Mouse (Mus musculus) embryonic facial prominence, embryonic 15.5 days (tissue): Measurements from ENCODE around the gene Krt2. TPM values are rescaled to one million over a fixed set of nuclear protein-coding genes. Genes with fewer than 3 reads are reported as not detected.

Experiments used
- ATAC-seq: fragments of 200-750 bp; cut with Nextera tagmentation; 2 replicates; pipeline ENCODE4 v1.8.0; 2017; ENCODE audit warnings: low read depth, moderate TSS enrichment; ENCODE audit not compliant: insufficient number of reproducible peaks, low FRiP score, low TSS enrichment
- H3K27ac ChIP-seq: fragments of 300-500 bp; sonication (generic); replicated peaks from 2 replicates; pipeline ENCODE4 v1.5.1; 2015; ENCODE audit warnings: mild to moderate bottlenecking, inconsistent platforms
- H3K27me3 ChIP-seq: fragments of 300-500 bp; sonication (generic); 2 replicates; pipeline ENCODE4 v1.6.1; 2015; ENCODE audit warnings: inconsistent platforms
- H3K36me3 ChIP-seq: fragments of 300-500 bp; sonication (generic); 2 replicates; pipeline ENCODE4 v1.6.1; 2015; ENCODE audit warnings: mild to moderate bottlenecking, inconsistent platforms
- H3K4me1 ChIP-seq: fragments of 300-500 bp; sonication (generic); 2 replicates; pipeline ENCODE4 v1.6.1; 2015; ENCODE audit warnings: inconsistent platforms
- H3K4me2 ChIP-seq: fragments of 300-500 bp; sonication (generic); replicated peaks from 2 replicates; pipeline ENCODE4 v1.6.1; 2015; ENCODE audit warnings: mild to moderate bottlenecking, inconsistent platforms
- H3K4me3 ChIP-seq: fragments of 300-500 bp; sonication (generic); replicated peaks from 2 replicates; pipeline ENCODE4 v1.5.1; 2015; ENCODE audit warnings: mild to moderate bottlenecking, inconsistent platforms
- H3K9ac ChIP-seq: fragments of 300-500 bp; sonication (generic); 2 replicates; pipeline ENCODE4 v1.6.1; 2015; ENCODE audit warnings: inconsistent platforms
- H3K9me3 ChIP-seq: fragments of 300-500 bp; sonication (generic); replicated peaks from 2 replicates; pipeline ENCODE4 v1.6.1; 2016; ENCODE audit warnings: inconsistent platforms
- WGBS: fragments of 180-500 bp; shearing (Covaris S2); methylation state at CpG from one replicate; pipeline ENCODE4 v1.1.7; 2015; 5-methylcytosine and 5-hydroxymethylcytosine counted together
- polyA plus RNA-seq: library from polyadenylated mRNA; unstranded; fragments of >200 nt; fragmentation: Nextera tagmentation; extraction: Ambion mirVana; gene quantifications from 2 replicates; pipeline ENCODE4 v1.2.1, GENCODE M21; 2015

The Krt2 gene
- polyA plus RNA-seq, 1 experiment from 2014 or later: 1.2 TPM

DNA sequence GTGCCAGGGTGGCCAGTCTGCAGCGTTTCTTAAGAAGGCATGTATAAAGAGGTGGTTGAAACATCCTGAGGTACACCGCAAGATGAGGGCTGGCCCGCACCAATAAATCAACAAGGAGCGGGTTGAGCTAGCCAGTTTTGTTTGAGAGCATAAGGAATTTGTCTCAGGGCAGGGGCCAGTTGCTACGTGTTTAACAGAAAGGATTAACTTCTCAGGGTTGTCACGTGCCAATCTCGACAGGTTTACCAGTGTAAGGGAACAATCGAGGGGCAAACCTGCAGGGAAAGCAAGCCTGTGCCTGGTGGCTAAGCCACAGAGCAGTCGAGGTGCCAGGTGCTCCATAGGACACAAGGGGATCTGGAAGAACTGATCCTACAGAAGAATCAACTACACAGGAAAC lies 25.2 kb upstream of the Krt2 start:
- WGBS: 57% methylated on average over 9 of the region's 9 CpGs
- no peak overlapping the region for H3K9ac ChIP-seq
- H3K27ac ChIP-seq: no peak overlapping the region
- H3K36me3 ChIP-seq: no peaks in the 10 kb centered on the region
- H3K27me3 ChIP-seq: peaks cover 5% of the 10 kb centered on the region; the same call in 1 of the 2 replicates
- H3K4me3 ChIP-seq: no peak overlapping the region
- no peak overlapping the region for H3K4me2 ChIP-seq
- no peaks in the 10 kb centered on the region for H3K9me3 ChIP-seq
- no peak for ATAC-seq
- peaks cover 5% of the 10 kb centered on the region; the same call in 1 of the 2 replicates for H3K4me1 ChIP-seq

DNA sequence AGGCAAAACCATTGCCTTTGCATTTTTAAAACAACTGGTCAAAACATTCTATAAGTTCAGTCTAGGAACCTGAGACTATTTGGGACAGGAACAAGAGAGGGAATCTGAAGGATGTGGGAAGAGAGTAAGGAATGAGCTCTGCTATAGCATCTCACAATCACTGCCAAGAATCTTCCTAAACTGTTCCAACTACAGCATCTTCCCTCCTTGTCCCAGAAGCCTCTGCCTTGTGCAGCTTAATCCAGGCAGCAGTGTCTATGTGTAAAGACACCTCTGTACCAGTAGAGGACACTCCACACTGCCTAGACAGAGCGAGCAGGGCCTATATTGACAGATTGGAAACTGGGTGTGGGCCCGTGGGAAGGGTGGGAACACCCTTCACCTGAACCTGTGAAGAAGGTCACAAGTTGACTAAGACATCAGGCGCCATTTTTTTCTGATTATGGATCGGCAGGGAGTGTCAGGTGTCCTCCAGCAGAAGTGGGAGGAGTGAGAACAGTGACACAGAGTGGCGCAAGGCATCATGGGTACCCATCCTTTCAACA lies 16.9 kb upstream of the Krt2 start:
- 61% methylated on average over 5 of the region's 5 CpGs for WGBS
- ATAC-seq: no peak
- Histone ChIP-seq H3K36me3 (no peaks in the 10 kb centered on the region), H3K9ac (no peak overlapping the region), H3K27me3 (no peaks in the 10 kb centered on the region), H3K4me3 (no peak overlapping the region), H3K27ac (no peak overlapping the region), H3K9me3 (no peaks in the 10 kb centered on the region), H3K4me1 (no peaks in the 10 kb centered on the region), H3K4me2 (no peak overlapping the region)

DNA sequence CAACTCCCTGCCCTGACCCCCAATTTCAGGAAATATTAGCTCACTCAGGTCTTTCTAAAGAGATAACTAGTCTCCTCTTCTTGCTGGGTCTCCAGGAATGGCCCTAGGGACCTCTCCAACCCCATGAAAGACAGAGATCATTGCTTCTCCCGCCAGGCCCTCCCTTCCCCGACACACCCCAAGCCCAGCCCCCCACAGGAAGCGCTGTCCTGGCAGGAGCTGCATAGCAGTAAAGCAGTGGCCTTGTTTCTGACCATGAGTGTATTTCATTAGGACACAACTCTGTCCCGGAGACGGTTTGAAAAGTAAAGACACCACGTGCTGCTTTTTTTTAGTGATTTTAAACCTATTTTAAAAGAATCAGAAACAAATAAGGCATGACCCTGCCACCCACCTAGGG lies 15.2 kb upstream of the Krt2 start:
- no peak for ATAC-seq
- no peak overlapping the region for H3K4me2 ChIP-seq
- no peaks in the 10 kb centered on the region for H3K9me3 ChIP-seq
- H3K4me3 ChIP-seq: no peak overlapping the region
- no peaks in the 10 kb centered on the region for H3K36me3 ChIP-seq
- H3K27ac ChIP-seq: no peak overlapping the region
- H3K9ac ChIP-seq: no peak overlapping the region
- H3K4me1 ChIP-seq: no peaks in the 10 kb centered on the region
- no peaks in the 10 kb centered on the region for H3K27me3 ChIP-seq
- WGBS: 23% methylated on average over 6 of the region's 6 CpGs

DNA sequence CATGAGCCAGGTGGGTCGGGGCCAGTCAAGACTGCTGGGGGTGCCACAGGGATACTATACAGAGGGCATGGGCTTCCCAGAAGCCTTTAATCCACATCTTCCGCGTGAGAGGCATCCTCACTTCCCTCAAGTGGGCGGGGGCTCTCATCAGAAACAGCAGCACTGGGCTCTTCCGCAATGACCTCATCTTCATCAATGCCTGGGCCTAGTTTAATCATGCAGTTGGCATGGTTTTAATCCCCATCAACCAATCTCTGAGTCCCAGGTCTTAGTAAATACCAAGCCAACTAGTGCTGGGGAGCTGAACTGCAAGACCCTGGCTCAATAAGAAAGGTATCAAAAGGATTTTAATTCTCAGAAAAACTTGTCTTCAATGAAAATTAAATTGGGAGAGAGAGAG lies 11.5 kb upstream of the Krt2 start:
- WGBS: 53% methylated on average over 5 of the region's 5 CpGs
- no peaks in the 10 kb centered on the region for H3K27me3 ChIP-seq
- no peaks in the 10 kb centered on the region for H3K9me3 ChIP-seq
- no peaks in the 10 kb centered on the region for H3K36me3 ChIP-seq
- no peak for ATAC-seq
- no peak overlapping the region for H3K4me2 ChIP-seq
- H3K9ac ChIP-seq: no peak overlapping the region
- no peaks in the 10 kb centered on the region for H3K4me1 ChIP-seq
- H3K4me3 ChIP-seq: no peak overlapping the region
- H3K27ac ChIP-seq: no peak overlapping the region

DNA sequence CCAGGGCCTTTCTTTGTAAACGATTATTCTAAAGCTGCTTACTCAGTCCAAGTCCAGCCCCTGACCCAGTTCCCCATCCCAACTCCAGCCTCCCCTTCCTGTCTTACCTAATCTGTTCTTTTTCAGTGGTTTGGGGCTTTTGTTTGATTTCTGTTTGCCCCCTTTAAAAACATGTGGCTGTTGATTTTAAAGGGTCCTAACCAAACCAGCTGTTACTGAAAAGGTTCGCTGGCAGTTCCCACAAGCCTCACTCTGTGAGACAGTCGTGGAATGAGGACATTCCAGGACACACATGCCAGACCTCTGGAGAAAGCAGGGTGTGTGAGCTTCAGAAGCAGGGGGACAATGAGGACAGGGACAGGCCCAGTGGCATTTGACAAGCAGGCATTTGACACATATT lies 3.8 kb upstream of the Krt2 start:
- no peak for ATAC-seq
- H3K27me3 ChIP-seq: no peaks in the 10 kb centered on the region
- H3K36me3 ChIP-seq: no peaks in the 10 kb centered on the region
- H3K27ac ChIP-seq: no peak overlapping the region
- H3K4me2 ChIP-seq: no peak overlapping the region
- H3K9ac ChIP-seq: no peak overlapping the region
- WGBS: 19% methylated on average over 3 of the region's 3 CpGs
- H3K4me1 ChIP-seq: no peaks in the 10 kb centered on the region
- no peak overlapping the region for H3K4me3 ChIP-seq
- no peaks in the 10 kb centered on the region for H3K9me3 ChIP-seq

DNA sequence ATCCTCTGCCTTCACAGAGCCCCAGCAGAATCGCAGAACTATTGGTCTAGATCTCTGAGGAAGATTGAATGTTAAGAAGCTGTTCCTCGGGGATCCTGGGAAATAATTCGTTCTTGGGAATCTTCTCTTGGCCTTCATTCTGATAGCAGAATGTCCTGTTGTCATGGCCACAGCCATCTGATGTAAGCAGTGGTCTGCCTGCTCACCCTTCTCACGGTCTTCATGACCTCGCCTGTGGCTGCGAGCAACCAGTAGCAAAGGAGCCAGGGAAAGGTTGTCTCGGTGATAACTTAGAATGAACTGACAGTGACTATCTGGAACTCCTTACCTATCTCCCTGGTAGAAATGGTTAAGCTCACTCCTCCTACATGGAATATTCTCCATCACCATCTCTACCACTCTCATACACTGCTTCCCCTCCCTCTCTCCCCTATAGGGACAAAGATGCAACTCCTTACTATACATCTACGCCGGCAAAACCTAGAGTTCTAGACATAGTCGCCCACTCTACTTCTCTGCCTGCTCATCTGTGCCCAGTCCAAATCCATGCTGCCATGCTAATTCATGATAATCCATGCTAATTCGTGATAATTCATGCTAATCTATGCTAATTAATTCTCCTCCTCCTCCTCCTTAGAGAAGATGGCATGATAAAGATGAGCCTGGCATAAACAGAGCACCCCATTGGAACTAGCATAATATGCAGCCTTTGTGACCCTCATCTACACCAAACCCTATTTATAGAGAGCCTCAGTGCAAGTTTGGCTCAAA lies 14.7 kb downstream of the Krt2 start:
- no peaks in the 10 kb centered on the region for H3K36me3 ChIP-seq
- H3K9me3 ChIP-seq: no peaks in the 10 kb centered on the region
- no peak overlapping the region for H3K4me3 ChIP-seq
- H3K4me2 ChIP-seq: no peak overlapping the region
- H3K9ac ChIP-seq: no peak overlapping the region
- no peak for ATAC-seq
- peaks cover 3% of the 10 kb centered on the region; the same call in 1 of the 2 replicates for H3K27me3 ChIP-seq
- WGBS: 82% methylated on average over 11 of the region's 11 CpGs
- H3K4me1 ChIP-seq: no peaks in the 10 kb centered on the region
- no peak overlapping the region for H3K27ac ChIP-seq

DNA sequence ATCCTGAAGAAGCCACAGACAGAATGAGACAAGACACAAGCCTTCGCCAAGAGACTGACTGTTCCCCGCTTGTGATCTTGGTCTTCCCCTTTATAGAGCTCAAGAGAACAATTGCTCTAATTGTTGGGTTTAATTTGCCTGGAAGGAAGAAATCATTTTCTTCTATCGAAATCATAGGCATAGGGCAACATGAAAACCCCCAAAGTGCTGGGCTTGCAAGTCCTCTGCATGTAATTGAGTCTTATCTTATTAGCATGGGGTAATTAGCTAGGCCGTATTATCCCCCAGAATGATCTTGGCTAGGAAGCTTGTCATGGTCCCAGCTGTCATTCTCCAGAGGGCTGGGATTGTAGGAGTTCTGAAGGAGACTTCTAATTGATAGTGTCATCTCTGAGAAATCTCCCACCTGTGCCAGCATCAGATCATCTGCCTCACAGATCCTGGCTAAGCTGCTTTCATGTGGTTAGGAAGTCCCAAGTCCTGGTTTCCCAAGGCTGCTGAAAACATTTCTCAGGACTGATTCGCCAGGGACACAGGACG lies 15.6 kb downstream of the Krt2 start, which contains the start of gene Krt73:
Gene Krt73 (minus strand): TSS at position 51 of the 540 bp plus-strand sequence.
- H3K9me3 ChIP-seq: no peaks in the 10 kb centered on the region
- H3K4me1 ChIP-seq: no peaks in the 10 kb centered on the region
- H3K36me3 ChIP-seq: no peaks in the 10 kb centered on the region
- H3K27me3 ChIP-seq: peaks cover 3% of the 10 kb centered on the region; the same call in 1 of the 2 replicates
- H3K9ac ChIP-seq: no peak within 1 kb of the TSS
- no peak within 1 kb of the TSS for H3K4me3 ChIP-seq
- no peak within 1 kb of the TSS for H3K27ac ChIP-seq
- ATAC-seq: no peak
- H3K4me2 ChIP-seq: no peak within 1 kb of the TSS
- WGBS: 71% methylated on average over 6 of the region's 6 CpGs

DNA sequence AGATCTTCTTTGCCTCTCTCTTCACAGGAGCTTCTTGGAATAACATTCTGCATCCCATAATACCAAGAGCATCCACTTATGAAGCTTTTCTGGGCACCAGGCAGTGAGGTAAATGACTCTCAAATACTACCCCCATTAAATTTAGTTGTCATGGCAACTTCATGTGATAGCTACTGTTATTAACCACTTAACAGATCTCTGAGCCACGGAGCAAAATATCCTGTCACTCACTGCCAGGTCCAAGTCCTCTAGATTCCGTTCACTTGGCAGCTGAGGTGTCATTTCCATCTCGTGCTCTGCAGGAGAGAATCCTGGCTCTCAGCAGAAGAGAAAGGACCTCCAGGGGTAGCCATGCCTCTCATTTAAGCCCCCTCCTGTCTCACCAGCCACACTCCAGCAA lies 27.1 kb downstream of the Krt2 start:
- ATAC-seq: no peak
- Histone ChIP-seq H3K9ac (no peak overlapping the region), H3K4me3 (no peak overlapping the region), H3K27ac (no peak overlapping the region), H3K4me1 (no peaks in the 10 kb centered on the region), H3K36me3 (no peaks in the 10 kb centered on the region), H3K9me3 (no peaks in the 10 kb centered on the region), H3K4me2 (no peak overlapping the region), H3K27me3 (no peaks in the 10 kb centered on the region)
- 32% methylated on average over 3 of the region's 3 CpGs for WGBS

DNA sequence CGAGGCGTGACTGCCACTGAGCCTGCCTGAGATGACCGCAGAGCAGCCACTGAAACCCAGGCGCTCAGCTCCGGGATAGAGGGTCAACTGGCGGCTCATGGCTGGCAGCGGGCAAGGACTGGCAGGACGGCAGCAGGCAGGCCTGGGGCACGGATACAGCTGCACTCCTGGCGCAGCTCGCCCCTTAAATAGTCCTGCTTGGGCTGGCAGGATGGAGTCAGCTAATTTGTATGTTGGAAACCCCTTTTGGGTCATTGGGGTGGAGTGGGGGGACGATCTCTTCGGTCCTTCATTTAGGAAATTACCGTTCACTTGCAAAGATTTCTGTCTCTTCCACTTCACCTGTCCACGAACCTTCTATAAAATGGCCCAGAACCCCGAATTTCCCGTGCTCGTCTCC lies 31.6 kb downstream of the Krt2 start, which contains the start of gene Krt72:
Gene Krt72 (minus strand): TSS at position 101 of the 400 bp plus-strand sequence.
- Histone ChIP-seq H3K27ac (no peak within 1 kb of the TSS), H3K9me3 (no peaks in the 10 kb centered on the region), H3K4me1 (no peaks in the 10 kb centered on the region), H3K4me2 (no peak within 1 kb of the TSS), H3K9ac (no peak within 1 kb of the TSS), H3K36me3 (no peaks in the 10 kb centered on the region), H3K27me3 (no peaks in the 10 kb centered on the region), H3K4me3 (no peak within 1 kb of the TSS)
- 79% methylated on average over 18 of the region's 18 CpGs for WGBS
- ATAC-seq: no peak

DNA sequence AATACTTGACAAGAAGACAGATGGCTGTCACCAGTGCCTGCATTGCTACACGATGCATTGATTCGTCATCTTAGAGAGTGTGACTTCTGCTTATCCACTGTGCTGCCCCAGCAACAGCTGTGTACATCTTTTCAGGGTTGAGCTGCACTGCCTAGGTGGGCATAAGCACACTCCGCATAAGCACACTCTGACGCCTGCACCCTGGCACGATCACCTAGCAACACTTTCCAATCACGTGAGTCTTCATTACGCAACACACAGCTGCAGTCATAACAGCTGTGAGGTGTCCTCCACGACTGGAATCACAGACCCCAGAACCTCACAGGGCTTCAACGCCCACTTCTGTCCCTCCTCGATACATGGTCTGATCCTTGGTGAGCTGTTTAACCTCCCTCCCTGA lies 44.5 kb downstream of the Krt2 start:
- Histone ChIP-seq H3K4me2 (no peak overlapping the region), H3K4me3 (no peak overlapping the region), H3K9me3 (no peaks in the 10 kb centered on the region), H3K36me3 (no peaks in the 10 kb centered on the region), H3K27ac (no peak overlapping the region), H3K27me3 (no peaks in the 10 kb centered on the region), H3K4me1 (peaks cover 15% of the 10 kb centered on the region; the same call in 1 of the 2 replicates), H3K9ac (no peak overlapping the region)
- no peak for ATAC-seq
- WGBS: 73% methylated on average over 10 of the region's 10 CpGs

DNA sequence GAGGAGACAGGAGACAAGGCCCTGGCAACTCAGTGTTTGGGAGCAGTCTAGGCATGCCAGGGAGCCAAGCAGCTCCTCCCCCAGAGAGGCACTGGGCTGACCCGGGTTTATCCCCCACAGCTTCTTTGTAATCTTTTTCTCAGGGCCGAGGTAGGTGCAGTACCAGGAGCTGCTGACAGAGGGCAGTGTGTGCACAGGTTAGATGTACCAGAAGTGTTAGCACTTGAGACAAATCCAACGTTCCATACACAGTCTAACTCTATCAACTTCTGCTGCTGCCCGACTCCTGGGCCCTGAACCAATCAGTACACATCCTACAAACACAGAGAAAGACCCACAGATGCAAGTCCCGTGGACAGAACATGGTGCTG lies 45.3 kb downstream of the Krt2 start:
- WGBS: 2% methylated on average over 5 of the region's 5 CpGs
- no peak; the same call in 1 of the 2 replicates for ATAC-seq
- Histone ChIP-seq H3K36me3 (no peaks in the 10 kb centered on the region), H3K27ac (no peak overlapping the region), H3K4me3 (no peak overlapping the region), H3K4me2 (no peak overlapping the region), H3K9ac (no peak overlapping the region), H3K27me3 (no peaks in the 10 kb centered on the region), H3K4me1 (peaks cover 15% of the 10 kb centered on the region; the same call in 1 of the 2 replicates), H3K9me3 (no peaks in the 10 kb centered on the region)
